Mouse (Mus musculus) midbrain, embryonic 14.5 days (tissue): Measurements from ENCODE around the gene E4f1. TPM values are rescaled to one million over a fixed set of nuclear protein-coding genes. Genes with fewer than 3 reads are reported as not detected.

Source experiments
- ATAC-seq: fragments of 200-750 bp; cut with Nextera tagmentation; 2 replicates; pipeline ENCODE4 v1.8.0; 2017; ENCODE audit warnings: moderate number of reproducible peaks, moderate library complexity; ENCODE audit not compliant: low FRiP score, low TSS enrichment
- DNase-seq: peaks from one replicate; pipeline ENCODE4 v3.0.0-alpha.2; 2015
- H3K27ac ChIP-seq: fragments of 300-500 bp; sonication (generic); replicated peaks from 2 replicates; pipeline ENCODE4 v1.5.1; 2014; ENCODE audit warnings: mild to moderate bottlenecking, low read depth, low read length, moderate library complexity
- H3K27me3 ChIP-seq: fragments of 300-500 bp; sonication (generic); 2 replicates; pipeline ENCODE4 v1.6.1; 2014; ENCODE audit warnings: low read length, control low read depth, mixed read lengths; ENCODE audit not compliant: control insufficient read depth, insufficient read depth
- H3K36me3 ChIP-seq: fragments of 300-500 bp; sonication (generic); 2 replicates; pipeline ENCODE4 v1.6.1; 2014; ENCODE audit warnings: low read length, control low read depth; ENCODE audit not compliant: control insufficient read depth, insufficient read depth
- H3K4me1 ChIP-seq: fragments of 300-500 bp; sonication (generic); 2 replicates; pipeline ENCODE4 v1.6.1; 2014; ENCODE audit warnings: mild to moderate bottlenecking, antibody characterized with exemption, low read length, control low read depth; ENCODE audit not compliant: control insufficient read depth, insufficient read depth
- H3K4me2 ChIP-seq: fragments of 300-500 bp; sonication (generic); 2 replicates; pipeline ENCODE4 v1.6.1; 2014; ENCODE audit warnings: mild to moderate bottlenecking, low read length, moderate library complexity
- H3K4me3 ChIP-seq: fragments of 300-500 bp; sonication (generic); replicated peaks from 2 replicates; pipeline ENCODE4 v1.5.1; 2014; ENCODE audit warnings: low read depth, low read length
- H3K9ac ChIP-seq: fragments of 300-500 bp; sonication (generic); replicated peaks from 2 replicates; pipeline ENCODE4 v1.6.1; 2014; ENCODE audit warnings: mild to moderate bottlenecking, low read length, moderate library complexity
- H3K9me3 ChIP-seq: fragments of 300-500 bp; sonication (generic); 2 replicates; pipeline ENCODE4 v1.6.1; 2016; ENCODE audit warnings: low read length, control low read depth, mixed read lengths; ENCODE audit not compliant: control insufficient read depth
- WGBS: fragments of 180-500 bp; shearing (Covaris S2); extraction: QIAGEN DNeasy Blood & Tissue Kit; methylation state at CpG from one replicate; pipeline ENCODE4 v1.1.7; 2014; 5-methylcytosine and 5-hydroxymethylcytosine counted together
- polyA plus RNA-seq: library from polyadenylated mRNA; unstranded; fragments of >200 nt; fragmentation: Nextera tagmentation; extraction: Ambion mirVana; gene quantifications from 2 replicates; pipeline ENCODE4 v1.2.1, GENCODE M21; 2014

Gene E4f1
- polyA plus RNA-seq, 1 experiment from 2014 or later = 22.7 TPM

- Histone ChIP-seq H3K4me1 (no peaks in the 10 kb centered on the region), H3K4me2 (no peak overlapping the region), H3K9me3 (no peaks in the 10 kb centered on the region), H3K27ac (no peak overlapping the region), H3K27me3 (no peaks in the 10 kb centered on the region), H3K36me3 (peaks cover 100% of the 10 kb centered on the region), H3K9ac (no peak overlapping the region), H3K4me3 (no peak overlapping the region)
- WGBS = 92% methylated on average over 10 of the region's 10 CpGs
- no peak for DNase-seq
- ATAC-seq = no peak
Measured at GRCm38 (mm10) chr17:24504085-24504484, 34.0 kb upstream of the E4f1 start.

GRCm38 (mm10) chr17:24502208-24502607 is 32.1 kb upstream of the E4f1 start:
- ATAC-seq = no peak
- no peak overlapping the region for H3K4me2 ChIP-seq
- H3K4me3 ChIP-seq = no peak overlapping the region
- 36% methylated on average over 11 of the region's 11 CpGs for WGBS
- no peaks in the 10 kb centered on the region for H3K4me1 ChIP-seq
- no peak for DNase-seq
- no peaks in the 10 kb centered on the region for H3K27me3 ChIP-seq
- H3K9me3 ChIP-seq = no peaks in the 10 kb centered on the region
- H3K36me3 ChIP-seq = peaks cover 99% of the 10 kb centered on the region
- no peak overlapping the region for H3K9ac ChIP-seq
- no peak overlapping the region for H3K27ac ChIP-seq

GRCm38 (mm10) chr17:24496026-24496425 is 25.9 kb upstream of the E4f1 start:
- Histone ChIP-seq H3K36me3 (peaks cover 54% of the 10 kb centered on the region), H3K27me3 (no peaks in the 10 kb centered on the region), H3K27ac (no peak overlapping the region), H3K4me1 (no peaks in the 10 kb centered on the region), H3K4me2 (no peak overlapping the region), H3K9me3 (no peaks in the 10 kb centered on the region), H3K9ac (no peak overlapping the region), H3K4me3 (no peak overlapping the region)
- DNase-seq (no peak), ATAC-seq (no peak)
- WGBS = 93% methylated on average over 1 of the region's 1 CpGs

- Histone ChIP-seq H3K36me3 (peaks cover 49% of the 10 kb centered on the region), H3K4me1 (peaks cover 4% of the 10 kb centered on the region), H3K4me2 (no peak overlapping the region), H3K9me3 (no peaks in the 10 kb centered on the region), H3K4me3 (no peak overlapping the region), H3K9ac (no peak overlapping the region), H3K27ac (no peak overlapping the region), H3K27me3 (no peaks in the 10 kb centered on the region)
- 75% methylated on average over 3 of the region's 3 CpGs for WGBS
- no peak for ATAC-seq
- DNase-seq = no peak
Measured at GRCm38 (mm10) chr17:24495443-24495842, 25.3 kb upstream of the E4f1 start.

- no peak for ATAC-seq
- Histone ChIP-seq H3K9me3 (no peaks in the 10 kb centered on the region), H3K4me1 (peaks cover 11% of the 10 kb centered on the region), H3K27ac (no peak overlapping the region), H3K4me2 (no peak overlapping the region), H3K9ac (no peak overlapping the region), H3K27me3 (no peaks in the 10 kb centered on the region), H3K36me3 (peaks cover 42% of the 10 kb centered on the region), H3K4me3 (no peak overlapping the region)
- 43% methylated on average over 2 of the region's 2 CpGs for WGBS
- peak; percentile 76 for DNase-seq
Measured at GRCm38 (mm10) chr17:24494627-24495335, 24.7 kb upstream of the E4f1 start.

GRCm38 (mm10) chr17:24490399-24490798 is 20.3 kb upstream of the E4f1 start:
- Histone ChIP-seq H3K36me3 (no peaks in the 10 kb centered on the region), H3K27ac (peak overlapping the region; percentile 96; the same call in 1 of the 2 replicates), H3K27me3 (no peaks in the 10 kb centered on the region), H3K4me2 (peak overlapping the region; percentile 74), H3K9ac (peak overlapping the region; percentile 94; the same call in 1 of the 2 replicates), H3K4me1 (peaks cover 23% of the 10 kb centered on the region), H3K9me3 (no peaks in the 10 kb centered on the region), H3K4me3 (no peak overlapping the region)
- 51% methylated on average over 4 of the region's 4 CpGs for WGBS
- ATAC-seq (no peak), DNase-seq (peak; percentile 74)

- Histone ChIP-seq H3K4me2 (peak overlapping the region; percentile 74), H3K4me1 (peaks cover 23% of the 10 kb centered on the region), H3K27me3 (no peaks in the 10 kb centered on the region), H3K36me3 (no peaks in the 10 kb centered on the region), H3K9me3 (no peaks in the 10 kb centered on the region), H3K9ac (peak overlapping the region; percentile 94), H3K27ac (peak overlapping the region; percentile 96), H3K4me3 (peak overlapping the region; percentile 93)
- ATAC-seq = peak; percentile 41
- 14% methylated on average over 16 of the region's 19 CpGs for WGBS
- DNase-seq = peak; percentile 57
Measured at GRCm38 (mm10) chr17:24489265-24490030, 19.3 kb upstream of the E4f1 start.

GRCm38 (mm10) chr17:24488662-24489264 is 18.6 kb upstream of the E4f1 start:
- H3K4me3 ChIP-seq = peak overlapping the region; percentile 93
- H3K4me1 ChIP-seq = peaks cover 23% of the 10 kb centered on the region
- no peaks in the 10 kb centered on the region for H3K36me3 ChIP-seq
- H3K27me3 ChIP-seq = no peaks in the 10 kb centered on the region
- ATAC-seq = peak; percentile 83
- no peaks in the 10 kb centered on the region for H3K9me3 ChIP-seq
- WGBS = under 1% methylated on average over 44 of the region's 81 CpGs
- peak; percentile 82 for DNase-seq
- H3K4me2 ChIP-seq = peak overlapping the region; percentile 74
- peak overlapping the region; percentile 94 for H3K9ac ChIP-seq
- H3K27ac ChIP-seq = peak overlapping the region; percentile 96
